Mouse (Mus musculus) midbrain, embryonic 11.5 days (tissue): Measurements from ENCODE around the gene Aagab. TPM values are rescaled to one million over a fixed set of nuclear protein-coding genes. Genes with fewer than 3 reads are reported as not detected.

Experiments used
- ATAC-seq: fragments of 200-750 bp; cut with Nextera tagmentation; 2 replicates; pipeline ENCODE4 v1.8.0; 2017; ENCODE audit warnings: moderate TSS enrichment, moderate library complexity; ENCODE audit not compliant: low FRiP score
- DNase-seq: peaks from one replicate; pipeline ENCODE4 v3.0.0; 2015; ENCODE audit warnings: low spot score; ENCODE audit errors: missing footprints
- H3K27ac ChIP-seq: fragments of 300-500 bp; sonication (generic); 2 replicates; pipeline ENCODE4 v1.5.1; 2014; ENCODE audit warnings: low read depth, low read length
- H3K27me3 ChIP-seq: fragments of 300-500 bp; sonication (generic); 2 replicates; pipeline ENCODE4 v1.6.1; 2014; ENCODE audit warnings: mild to moderate bottlenecking, low read length, moderate library complexity, mixed read lengths; ENCODE audit not compliant: control insufficient read depth, insufficient read depth
- H3K36me3 ChIP-seq: fragments of 300-500 bp; sonication (generic); 2 replicates; pipeline ENCODE4 v1.6.1; 2014; ENCODE audit warnings: mild to moderate bottlenecking, low read length, moderate library complexity, mixed read lengths; ENCODE audit not compliant: control insufficient read depth, insufficient read depth
- H3K4me1 ChIP-seq: fragments of 300-500 bp; sonication (generic); 2 replicates; pipeline ENCODE4 v1.6.1; 2014; ENCODE audit warnings: low read length; ENCODE audit not compliant: control insufficient read depth, insufficient read depth
- H3K4me2 ChIP-seq: fragments of 300-500 bp; sonication (generic); 2 replicates; pipeline ENCODE4 v1.6.1; 2014; ENCODE audit warnings: mild to moderate bottlenecking, moderate library complexity
- H3K4me3 ChIP-seq: fragments of 300-500 bp; sonication (generic); 2 replicates; pipeline ENCODE4 v1.5.1; 2014; ENCODE audit warnings: low read depth, low read length
- H3K9ac ChIP-seq: fragments of 300-500 bp; sonication (generic); 2 replicates; pipeline ENCODE4 v1.6.1; 2014; ENCODE audit warnings: low read length
- H3K9me3 ChIP-seq: fragments of 300-500 bp; sonication (generic); 2 replicates; pipeline ENCODE4 v1.6.1; 2016; ENCODE audit warnings: low read length; ENCODE audit not compliant: control insufficient read depth
- WGBS: fragments of 180-500 bp; shearing (Covaris S2); extraction: QIAGEN DNeasy Blood & Tissue Kit; methylation state at CpG from one replicate; pipeline ENCODE4 v1.1.7; 2014; 5-methylcytosine and 5-hydroxymethylcytosine counted together
- polyA plus RNA-seq: library from polyadenylated mRNA; unstranded; fragments of >200 nt; fragmentation: Nextera tagmentation; extraction: Ambion mirVana; gene quantifications from 2 replicates; pipeline ENCODE4 v1.2.1, GENCODE M21; 2014

Aagab gene
- polyA plus RNA-seq, 1 experiment from 2014 or later = 57.7 TPM

DNA sequence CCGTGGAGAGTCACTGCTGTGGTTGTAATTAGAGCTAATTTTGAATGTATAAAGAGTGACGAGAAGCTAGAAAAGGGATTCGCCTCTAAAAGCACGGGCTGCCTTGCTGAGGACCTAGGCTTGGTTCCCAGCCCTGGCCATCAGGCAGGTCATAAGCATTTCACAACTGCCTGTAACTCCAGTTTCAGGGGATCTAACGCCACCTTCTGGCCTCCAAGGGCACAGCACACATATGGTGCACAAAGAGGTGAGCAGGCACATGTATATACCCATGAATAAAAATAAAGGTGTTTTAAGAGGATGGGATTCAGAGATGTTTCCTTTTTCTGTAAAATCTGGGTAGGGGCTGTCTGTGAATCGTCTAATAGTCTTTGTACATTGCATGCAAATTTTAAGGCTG is 7.8 kb downstream of the Aagab start:
- DNase-seq = peak; percentile 78
- no peak overlapping the region for H3K4me3 ChIP-seq
- H3K27ac ChIP-seq = no peak overlapping the region
- no peaks in the 10 kb centered on the region for H3K36me3 ChIP-seq
- no peaks in the 10 kb centered on the region for H3K27me3 ChIP-seq
- no peak for ATAC-seq
- H3K4me1 ChIP-seq = peaks cover 28% of the 10 kb centered on the region
- no peaks in the 10 kb centered on the region for H3K9me3 ChIP-seq
- 88% methylated on average over 6 of the region's 6 CpGs for whole genome bisulfite sequencing
- no peak overlapping the region for H3K9ac ChIP-seq
- H3K4me2 ChIP-seq = no peak overlapping the region

- no peak overlapping the region for H3K27ac ChIP-seq
These were observed 8.4 kb downstream of the Aagab start for GRCm38 (mm10) chr9:63610841-63611366.

DNA sequence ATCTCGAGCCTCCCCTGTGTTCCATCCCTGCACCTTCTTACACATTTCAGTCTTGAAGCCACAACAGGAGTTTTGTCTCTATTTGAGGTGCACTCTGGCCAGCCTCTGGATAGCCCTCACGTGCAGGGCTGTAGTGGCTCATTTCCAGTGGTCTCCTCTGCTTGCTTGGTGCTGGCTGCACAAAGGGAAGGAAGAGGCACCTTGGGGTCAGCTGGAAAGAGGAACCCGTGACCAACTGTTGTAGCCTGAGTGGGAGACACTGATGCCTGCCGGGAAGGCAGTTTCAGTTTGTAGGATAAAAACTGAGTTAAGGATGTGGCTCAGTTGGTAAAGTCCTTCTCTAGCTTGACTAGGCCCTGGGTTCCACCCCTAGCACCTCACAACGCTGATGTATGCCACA is 9.5 kb downstream of the Aagab start:
- peak; percentile 73 for DNase-seq
- H3K27me3 ChIP-seq = no peaks in the 10 kb centered on the region
- H3K9ac ChIP-seq = no peak overlapping the region
- ATAC-seq = no peak
- 77% methylated on average over 5 of the region's 5 CpGs for WGBS
- H3K4me2 ChIP-seq = no peak overlapping the region
- H3K9me3 ChIP-seq = no peaks in the 10 kb centered on the region
- H3K27ac ChIP-seq = no peak overlapping the region
- H3K36me3 ChIP-seq = no peaks in the 10 kb centered on the region
- peaks cover 28% of the 10 kb centered on the region for H3K4me1 ChIP-seq
- H3K4me3 ChIP-seq = no peak overlapping the region

More at GRCm38 (mm10) chr9:63610841-63611366, 8.4 kb downstream of the Aagab start:
- Histone ChIP-seq H3K9ac (no peak overlapping the region), H3K9me3 (no peaks in the 10 kb centered on the region), H3K4me1 (peaks cover 28% of the 10 kb centered on the region), H3K4me2 (no peak overlapping the region), H3K4me3 (no peak overlapping the region), H3K27me3 (no peaks in the 10 kb centered on the region), H3K36me3 (no peaks in the 10 kb centered on the region)
- ATAC-seq (no peak), DNase-seq (peak; percentile 85)
- WGBS = 15% methylated on average over 13 of the region's 13 CpGs

DNA sequence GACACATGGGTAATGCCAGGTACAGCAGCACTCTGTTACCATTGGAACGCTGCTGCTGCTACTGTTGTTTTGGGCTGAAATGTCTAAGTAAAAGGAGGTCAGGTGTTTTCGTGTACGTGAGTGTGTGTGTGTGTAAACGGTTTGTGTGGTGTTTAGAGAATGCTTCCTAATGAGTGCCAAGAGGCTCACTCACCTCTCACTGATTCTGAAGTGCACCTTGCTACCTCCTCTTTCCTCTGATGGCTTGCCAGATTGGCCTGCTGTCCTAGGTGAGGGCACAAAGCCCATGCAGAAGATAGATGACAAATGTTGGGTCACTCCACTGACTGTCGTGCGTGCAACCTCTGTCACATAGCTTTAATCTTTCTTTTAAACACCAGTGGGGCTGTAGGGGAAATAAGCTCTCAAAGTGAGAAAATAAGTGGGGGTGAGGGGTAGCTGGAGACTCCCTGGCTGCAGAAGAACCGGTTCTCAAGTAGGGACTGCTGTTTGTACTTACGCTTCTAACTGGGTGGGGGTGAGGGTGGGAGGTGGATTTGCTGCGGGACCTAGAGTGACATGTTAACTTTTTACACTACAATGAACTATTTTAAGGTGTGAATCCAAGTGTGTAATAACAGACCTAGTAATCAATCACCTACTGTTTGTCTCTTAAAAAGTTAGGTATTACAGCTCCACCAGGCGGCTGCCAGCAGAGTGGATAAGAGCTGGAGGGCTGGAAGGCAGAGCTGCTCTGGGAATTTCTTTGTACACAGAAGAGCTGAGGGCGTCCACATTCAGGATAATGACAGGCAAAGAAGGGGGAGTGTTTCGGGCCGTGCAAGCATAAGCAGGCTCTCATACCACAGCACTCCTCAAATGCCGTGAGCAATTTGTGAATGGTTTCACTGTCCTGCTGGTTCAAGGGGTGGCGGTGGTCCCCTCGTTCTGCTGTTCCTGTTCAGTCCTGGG is 10.4 kb downstream of the Aagab start:
- Histone ChIP-seq H3K4me3 (no peak overlapping the region), H3K4me1 (peaks cover 28% of the 10 kb centered on the region), H3K27me3 (no peaks in the 10 kb centered on the region), H3K36me3 (no peaks in the 10 kb centered on the region), H3K9ac (no peak overlapping the region), H3K9me3 (no peaks in the 10 kb centered on the region), H3K4me2 (no peak overlapping the region), H3K27ac (no peak overlapping the region)
- ATAC-seq (0 out of 2 replicates have a peak, but pooled peaks have one; percentile 35), DNase-seq (peak; percentile 89)
- WGBS = 52% methylated on average over 16 of the region's 16 CpGs

- DNase-seq (no peak), ATAC-seq (no peak)
- Histone ChIP-seq H3K4me3 (no peak overlapping the region), H3K4me1 (peaks cover 28% of the 10 kb centered on the region), H3K27ac (no peak overlapping the region), H3K4me2 (no peak overlapping the region), H3K27me3 (no peaks in the 10 kb centered on the region), H3K9ac (no peak overlapping the region), H3K36me3 (no peaks in the 10 kb centered on the region), H3K9me3 (no peaks in the 10 kb centered on the region)
- WGBS = 41% methylated on average over 1 of the region's 1 CpGs
These were observed 11.1 kb downstream of the Aagab start for GRCm38 (mm10) chr9:63613569-63613968.

GRCm38 (mm10) chr9:63614018-63614985 is 11.8 kb downstream of the Aagab start:
- 87% methylated on average over 11 of the region's 11 CpGs for WGBS
- Histone ChIP-seq H3K9ac (no peak overlapping the region), H3K4me2 (no peak overlapping the region), H3K4me3 (no peak overlapping the region), H3K27ac (no peak overlapping the region), H3K4me1 (peaks cover 24% of the 10 kb centered on the region), H3K36me3 (no peaks in the 10 kb centered on the region), H3K9me3 (no peaks in the 10 kb centered on the region), H3K27me3 (no peaks in the 10 kb centered on the region)
- DNase-seq (peak; percentile 69), ATAC-seq (no peak)

- DNase-seq = peak; percentile 28
- WGBS = 95% methylated on average over 2 of the region's 2 CpGs
- no peaks in the 10 kb centered on the region for H3K36me3 ChIP-seq
These were observed 15.5 kb downstream of the Aagab start for GRCm38 (mm10) chr9:63617967-63618366.

GRCm38 (mm10) chr9:63623895-63624569 is 21.6 kb downstream of the Aagab start:
- ATAC-seq (no peak), DNase-seq (peak; percentile 80)
- no peak overlapping the region for H3K27ac ChIP-seq
- no peaks in the 10 kb centered on the region for H3K36me3 ChIP-seq
- no peaks in the 10 kb centered on the region for H3K9me3 ChIP-seq
- WGBS = 80% methylated on average over 15 of the region's 15 CpGs
- no peak overlapping the region for H3K4me3 ChIP-seq
- H3K9ac ChIP-seq = no peak overlapping the region
- H3K4me2 ChIP-seq = no peak overlapping the region
- no peaks in the 10 kb centered on the region for H3K27me3 ChIP-seq
- H3K4me1 ChIP-seq = peaks cover 14% of the 10 kb centered on the region

More at GRCm38 (mm10) chr9:63617967-63618366, 15.5 kb downstream of the Aagab start:
- H3K4me3 ChIP-seq = no peak overlapping the region
- H3K9ac ChIP-seq = no peak overlapping the region
- H3K27me3 ChIP-seq = no peaks in the 10 kb centered on the region
- no peak for ATAC-seq
- peaks cover 11% of the 10 kb centered on the region; the same call in 1 of the 2 replicates for H3K4me1 ChIP-seq
- no peak overlapping the region for H3K27ac ChIP-seq
- no peak overlapping the region for H3K4me2 ChIP-seq
- no peaks in the 10 kb centered on the region for H3K9me3 ChIP-seq
